Mouse (Mus musculus) lung, adult 18-20 months (tissue): ENCODE results near the gene Epop.
A peak's percentile ranks its signal among the peaks of the same experiment; 100 is the strongest.

Experiments
- DNase-seq, 2 experiments: peaks; one replicate each; pipeline ENCODE4 v3.0.0; 2022; ENCODE audit warnings: mixed read lengths in 2 of 2

Gene Epop

DNA sequence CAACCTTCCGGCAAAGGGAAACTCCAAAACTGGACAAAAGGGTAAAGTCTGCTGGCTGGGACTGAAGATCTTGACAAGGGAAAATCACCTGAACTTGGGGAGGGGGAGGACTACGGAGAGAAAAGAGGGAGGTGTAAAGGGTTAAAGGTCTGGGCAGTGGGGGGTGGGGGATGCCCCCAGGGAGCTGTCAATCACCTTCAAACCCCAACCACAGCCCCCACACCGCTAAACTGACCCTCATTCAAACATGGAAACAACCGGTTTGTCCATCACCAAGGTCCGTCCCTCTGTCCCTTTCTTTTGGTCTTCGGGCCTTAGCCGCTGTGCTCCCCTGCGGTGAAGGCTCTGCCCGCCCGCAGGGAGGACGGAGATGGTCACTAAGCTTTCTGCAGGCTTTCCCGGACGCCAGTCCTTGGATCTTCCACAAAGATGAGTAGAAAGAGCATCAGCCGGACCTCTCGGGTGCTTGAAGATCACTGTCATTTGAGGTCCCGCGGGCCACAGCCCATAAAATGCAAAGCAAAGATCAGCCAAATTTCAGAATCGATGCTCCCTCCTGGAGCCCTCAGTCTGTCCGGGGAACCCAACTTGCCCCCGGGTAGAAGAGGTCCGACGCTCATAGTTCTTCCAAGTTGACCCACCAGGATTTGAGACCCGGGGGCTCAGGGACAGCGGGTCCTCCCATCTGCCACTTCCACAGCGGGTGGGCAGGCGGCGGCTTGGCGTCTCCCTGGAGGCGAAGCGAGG is 1.8 kb downstream of the Epop start:
- DNase-seq = no peak

DNA sequence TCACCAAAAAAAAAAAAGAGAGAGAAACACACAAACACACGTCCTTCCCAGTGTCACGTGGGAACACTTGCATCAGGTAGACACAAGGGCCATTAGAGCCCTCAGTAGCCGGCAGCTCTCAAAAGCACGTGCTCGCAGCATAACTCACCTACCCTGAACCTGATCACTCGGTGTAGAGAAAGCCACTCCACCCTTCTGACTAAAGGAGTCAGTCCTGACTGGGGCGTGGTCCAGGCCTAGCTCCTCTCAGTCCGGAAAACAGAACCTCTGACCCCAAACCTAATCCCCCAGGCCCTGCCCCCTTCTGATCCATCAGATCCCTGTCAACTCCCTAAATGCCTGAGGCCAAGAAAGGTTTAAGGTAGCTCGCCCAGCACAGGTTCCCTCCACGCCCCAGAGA is 2.7 kb downstream of the Epop start:
- peak; percentile 68 to 76 for DNase-seq

DNA sequence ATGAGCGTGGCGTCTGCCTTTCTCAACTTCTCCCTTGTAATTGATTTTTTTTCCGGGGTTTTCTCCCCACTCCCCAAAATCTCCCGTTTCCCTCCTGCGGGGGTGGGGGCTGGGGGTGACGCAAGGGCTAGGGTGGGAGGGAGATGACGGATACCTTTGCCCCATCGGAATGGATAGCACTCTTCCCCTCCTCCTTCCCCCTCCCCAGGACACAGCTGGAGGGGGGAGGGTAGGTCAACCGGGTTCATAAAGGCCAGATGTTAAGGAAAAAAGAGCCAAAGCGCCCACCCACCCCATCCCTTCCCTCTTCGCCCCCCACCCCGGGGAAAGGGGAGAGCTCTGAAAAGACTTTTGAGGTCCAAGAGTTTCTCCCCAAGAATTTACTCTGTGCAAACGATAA is 3.1 kb downstream of the Epop start:
- DNase-seq = no peak

- no peak for DNase-seq
These were observed 4.0 kb downstream of the Epop start for GRCm38 (mm10) chr11:97625551-97625950.

GRCm38 (mm10) chr11:97623166-97623565 is 6.3 kb downstream of the Epop start:
- no peak for DNase-seq

- DNase-seq = peak; percentile 65 to 67
These were observed 7.1 kb downstream of the Epop start for GRCm38 (mm10) chr11:97622440-97622839.

DNA sequence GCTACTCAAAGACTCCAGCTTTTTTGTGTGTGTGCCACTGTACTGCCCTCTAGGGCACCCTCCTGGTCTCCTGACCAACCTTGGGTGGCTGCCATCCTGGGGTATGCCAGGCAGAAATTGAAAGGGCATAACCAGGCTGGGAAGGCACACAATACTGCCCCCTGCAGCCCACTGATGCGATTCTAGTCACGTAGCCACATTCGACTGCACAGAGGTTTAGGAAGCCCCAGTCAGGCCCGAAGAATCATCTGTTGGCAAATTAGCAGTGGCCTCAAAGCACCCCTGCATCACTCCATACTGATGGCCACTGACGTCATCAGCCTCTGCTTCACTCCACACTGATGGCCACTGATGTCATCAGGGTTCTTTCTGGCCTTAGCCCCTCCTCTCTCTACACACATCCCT is 10.1 kb downstream of the Epop start:
- DNase-seq = peak; percentile 76 to 81

DNA sequence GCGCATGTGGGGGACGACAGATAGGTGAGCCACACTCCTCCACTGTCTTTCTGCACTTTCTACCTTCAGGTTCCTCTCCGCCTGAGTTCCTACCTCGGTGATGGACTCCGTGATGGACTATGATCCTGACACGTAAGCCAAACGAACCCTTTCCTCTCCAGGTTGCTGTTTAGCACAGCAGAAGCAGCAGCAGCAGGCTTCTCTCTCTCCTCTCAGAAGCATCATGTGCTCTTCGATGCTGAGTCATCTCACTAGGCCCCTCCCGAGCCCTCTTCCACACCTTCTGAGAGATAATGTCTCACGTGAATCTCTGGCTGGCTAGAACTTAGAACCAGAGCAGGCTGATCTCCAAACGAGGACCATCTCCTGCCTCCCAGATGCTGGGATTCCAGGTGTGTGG is 11.1 kb downstream of the Epop start:
- DNase-seq = no peak

DNA sequence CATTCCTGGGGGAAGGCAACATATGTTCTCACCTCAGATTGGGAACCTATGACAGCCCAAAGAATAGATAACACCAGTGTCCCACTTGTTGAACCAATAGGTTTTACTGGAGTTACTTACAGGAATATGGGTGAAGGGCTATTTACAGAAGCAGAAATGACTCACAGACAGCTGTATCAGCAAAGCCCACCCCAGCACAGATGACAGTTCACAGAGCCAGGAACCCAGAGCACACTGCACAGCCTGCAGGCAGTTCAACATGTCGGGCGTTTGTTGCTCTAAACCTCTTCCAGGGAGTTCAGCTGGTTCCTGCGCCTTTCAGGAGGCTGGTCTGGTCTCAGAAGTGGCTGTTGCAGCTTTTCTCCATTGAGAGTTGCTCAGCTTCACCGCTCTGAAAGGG is 14.2 kb downstream of the Epop start:
- DNase-seq = no peak

- DNase-seq = peak; percentile 37 to 57
These were observed 18.4 kb downstream of the Epop start for GRCm38 (mm10) chr11:97611076-97611475.

DNA sequence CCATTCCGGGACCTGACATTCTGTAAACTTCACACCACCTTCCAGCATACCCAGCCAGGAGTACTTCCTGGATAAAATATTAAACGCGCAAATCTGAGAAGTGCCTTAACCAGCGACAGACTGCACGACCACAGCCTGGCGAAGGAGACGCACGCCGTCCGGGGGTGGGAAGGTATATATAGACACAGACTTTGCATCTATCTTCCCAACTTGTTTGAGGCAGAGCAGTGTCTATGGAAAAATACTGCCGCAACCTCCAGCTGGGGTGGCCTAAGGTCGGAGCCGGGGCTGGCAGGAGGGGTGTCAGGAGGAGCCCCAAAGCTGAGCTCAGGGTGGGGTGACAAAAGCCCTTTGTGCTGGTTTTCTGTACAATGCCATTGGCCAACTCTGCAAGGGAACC is 19.8 kb downstream of the Epop start:
- DNase-seq = no peak

GRCm38 (mm10) chr11:97608933-97609332 is 20.6 kb downstream of the Epop start:
- DNase-seq = no peak

DNA sequence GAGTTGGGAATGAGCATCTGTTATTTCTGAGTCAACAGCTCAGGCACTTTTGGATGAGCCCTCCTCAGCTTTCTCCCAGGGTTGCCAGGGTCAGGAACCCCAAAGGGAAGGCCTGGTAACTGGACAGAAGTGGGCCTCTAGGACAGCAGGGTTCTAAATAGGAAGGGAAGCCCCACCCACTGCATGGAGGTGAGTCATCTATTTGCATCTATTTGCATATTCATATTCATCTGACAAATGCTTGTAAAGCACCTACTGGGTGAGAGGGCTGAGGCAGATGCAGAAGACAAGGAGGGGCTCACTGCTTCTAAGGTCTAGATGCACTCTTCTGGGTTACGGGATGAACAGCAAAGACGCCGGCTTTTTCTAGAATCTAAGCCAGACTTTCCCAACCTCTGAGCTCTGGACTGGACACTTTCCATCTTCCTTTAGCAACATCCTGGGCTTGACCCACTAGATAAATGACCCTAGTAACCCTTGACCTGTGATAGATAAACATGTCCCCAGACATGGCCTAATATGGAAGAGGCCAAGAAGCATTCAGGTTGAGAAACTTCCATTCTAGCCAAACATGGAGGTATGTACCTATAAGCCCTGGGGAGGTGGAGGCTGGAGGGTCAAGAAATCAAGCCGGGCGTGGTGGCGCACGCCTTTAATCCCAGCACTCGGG is 22.3 kb downstream of the Epop start:
- no peak for DNase-seq

GRCm38 (mm10) chr11:97603891-97604290 is 25.6 kb downstream of the Epop start:
- peak; percentile 71 to 77 for DNase-seq

- no peak for DNase-seq
These were observed 27.3 kb downstream of the Epop start for GRCm38 (mm10) chr11:97602223-97602622.

- DNase-seq = no peak
These were observed 30.4 kb downstream of the Epop start for GRCm38 (mm10) chr11:97599104-97599503.

DNA sequence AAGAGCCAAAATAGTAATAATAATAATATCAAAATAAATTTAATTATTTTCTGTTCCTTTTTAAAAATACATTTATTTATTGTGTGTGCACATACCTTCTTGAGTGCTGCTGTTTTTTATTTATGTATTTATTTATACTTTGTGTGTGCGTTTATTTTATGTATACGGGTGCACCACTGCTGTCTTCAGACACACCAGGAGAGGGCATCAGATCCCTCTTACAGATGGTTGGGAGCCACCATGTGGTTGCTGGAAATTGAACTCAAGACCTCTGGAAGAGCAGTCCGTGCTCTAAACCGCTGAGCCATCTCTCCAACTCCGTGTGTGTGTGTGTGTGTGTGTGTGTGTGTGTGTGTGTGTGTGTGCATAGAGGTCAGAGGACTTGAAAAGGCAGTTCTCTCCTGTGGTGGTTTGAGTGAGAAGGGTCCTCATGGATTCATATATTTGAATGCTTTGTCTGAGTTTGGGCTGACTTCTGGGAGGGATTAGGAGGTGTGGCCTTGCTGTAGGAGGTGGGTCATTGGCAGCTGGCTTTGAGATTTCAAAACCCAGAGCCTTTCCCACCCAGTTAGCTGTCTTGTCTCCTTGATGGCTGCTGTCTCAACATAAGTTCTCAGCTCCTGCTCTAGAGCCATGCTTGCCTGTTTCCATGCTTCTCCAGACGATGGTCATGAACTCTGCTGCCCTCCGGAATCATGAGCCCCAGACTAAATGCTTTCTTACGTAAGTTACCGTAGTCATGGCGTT is 31.4 kb downstream of the Epop start:
- DNase-seq = no peak

- peak; percentile 72 to 84 for DNase-seq
These were observed 35.4 kb downstream of the Epop start for GRCm38 (mm10) chr11:97594136-97594535.

DNA sequence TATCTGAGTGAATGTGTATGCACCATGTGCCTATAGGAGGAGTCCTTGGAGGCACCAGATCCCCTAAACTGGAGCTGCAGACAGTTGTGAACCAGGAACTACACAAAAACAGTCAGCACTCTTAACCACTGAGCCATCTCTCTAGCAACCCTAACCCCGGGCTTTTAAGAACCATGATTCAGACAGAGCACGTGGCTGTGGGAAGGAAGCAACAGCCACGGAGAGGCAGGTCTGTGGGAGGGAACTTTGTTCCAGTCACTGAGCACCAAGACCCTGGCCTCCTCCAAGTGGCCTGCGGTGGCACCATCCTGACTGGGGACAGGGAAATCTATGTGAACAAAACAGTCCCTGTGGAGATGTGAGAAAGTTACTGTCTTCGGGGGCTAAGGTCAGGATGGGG is 37.6 kb downstream of the Epop start:
- no peak for DNase-seq

DNA sequence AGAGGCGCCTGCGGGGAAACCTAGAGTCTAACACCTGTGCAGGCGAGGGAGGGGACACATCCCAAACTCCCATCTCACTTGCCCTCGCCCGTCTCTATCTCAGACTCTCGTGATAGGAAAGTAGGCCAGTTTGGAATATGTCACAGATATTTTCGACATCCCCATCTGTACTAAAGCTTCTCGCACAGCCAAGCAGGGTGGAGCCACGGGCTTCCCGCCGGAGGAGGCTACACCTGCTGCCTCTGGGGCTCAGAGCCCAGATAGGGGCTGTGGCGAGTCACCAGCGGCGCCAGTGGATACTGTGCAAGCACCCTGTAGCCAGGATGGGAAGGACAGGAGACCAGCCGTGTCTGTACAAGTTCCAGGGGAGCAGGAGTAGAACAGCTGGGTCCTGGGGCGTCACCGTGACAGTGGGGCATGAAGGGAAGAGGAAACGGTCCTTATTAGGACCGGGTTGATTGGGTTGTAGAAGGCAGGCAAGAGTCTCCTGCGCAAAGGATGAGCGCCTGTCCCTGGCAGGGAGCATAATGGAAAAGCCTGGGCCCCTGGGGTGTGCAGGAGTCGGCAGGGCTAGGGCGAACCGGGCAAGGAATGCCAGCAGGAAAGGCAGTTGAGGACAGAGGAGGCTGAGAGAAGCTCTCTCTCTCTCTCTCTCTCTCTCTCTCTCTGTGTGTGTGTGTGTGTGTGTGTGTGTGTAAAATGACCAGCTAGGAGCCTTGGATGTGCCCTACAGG is 39.1 kb downstream of the Epop start:
- no peak for DNase-seq

GRCm38 (mm10) chr11:97589216-97589615 is 40.3 kb downstream of the Epop start:
- peak; percentile 56 to 71 for DNase-seq

DNA sequence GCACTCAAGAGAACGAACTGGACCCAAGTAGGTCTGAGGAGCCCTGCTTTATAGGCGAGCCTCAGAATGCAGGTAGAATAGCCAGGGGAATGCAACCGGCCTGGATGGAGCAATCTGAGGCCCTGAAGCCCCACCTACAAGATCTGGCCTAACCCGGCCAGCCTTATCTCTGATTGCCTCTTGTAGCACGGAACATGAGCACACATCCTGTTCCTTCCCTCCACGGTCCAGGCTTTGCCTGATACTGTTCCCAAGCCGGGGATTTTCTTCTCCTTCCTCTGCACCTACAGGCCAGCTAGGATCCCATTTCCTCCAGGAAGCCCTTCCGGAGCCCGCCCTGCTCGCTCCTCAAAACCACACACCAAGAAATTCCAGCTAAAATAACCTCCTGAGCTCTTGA is 43.6 kb downstream of the Epop start:
- peak; percentile 84 to 90 for DNase-seq

DNA sequence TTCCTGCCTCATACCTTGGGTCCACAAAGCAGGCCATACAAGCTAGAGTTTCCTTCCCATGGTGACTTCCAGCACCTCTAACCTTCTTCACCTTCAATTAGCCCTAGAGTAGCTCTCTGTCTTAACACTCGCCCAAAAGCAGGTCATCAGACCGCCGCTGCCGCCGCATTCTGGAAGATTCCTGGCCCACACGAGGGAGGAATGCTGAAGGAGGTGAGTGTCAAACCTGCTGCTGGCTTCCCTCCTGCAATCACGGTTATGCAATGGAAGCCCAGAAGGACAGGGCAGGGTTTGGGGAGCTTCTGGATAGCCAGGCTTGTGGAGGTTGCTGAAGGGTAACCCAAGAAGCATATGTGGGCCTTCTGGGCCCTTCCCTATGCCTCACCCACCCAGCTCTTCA is 45.0 kb downstream of the Epop start:
- peak; percentile 53 to 62 for DNase-seq
